Mouse (Mus musculus): ENCODE results near the gene Sem1.
"Not testable (repeated sequence)": the region's sequence is repeated elsewhere in the genome, so short reads cannot be mapped to it uniquely, and the experiment has no call there.

Gene Sem1

GRCm38 (mm10) chr6:6578304-6579149 lies at the start of gene Sem1:
Gene Sem1, minus strand, starts transcription at chr6:6578663.
- peak; percentile 80 for DNase-seq (ENCODE audit: low spot score)

- no peak for DNase-seq (ENCODE audit: low spot score)
These were observed 44.6 kb upstream of the Sem1 start for GRCm38 (mm10) chr6:6622846-6623749.

- DNase-seq (ENCODE audit: low spot score): no peak
These were observed 25.4 kb upstream of the Sem1 start for GRCm38 (mm10) chr6:6603561-6604544.

- no peak for DNase-seq (ENCODE audit: low spot score)
These were observed 7.8 kb upstream of the Sem1 start for GRCm38 (mm10) chr6:6586313-6586712.

GRCm38 (mm10) chr6:6581849-6582248 lies 3.4 kb upstream of the Sem1 start:
- DNase-seq (ENCODE audit: low spot score): no peak

- no peak for DNase-seq (ENCODE audit: low spot score)
These were observed 650 bp downstream of the Sem1 start for GRCm38 (mm10) chr6:6577741-6578284.

GRCm38 (mm10) chr6:6577291-6577690 lies 1.2 kb downstream of the Sem1 start:
- DNase-seq (ENCODE audit: low spot score): no peak

GRCm38 (mm10) chr6:6575796-6576195 lies 2.7 kb downstream of the Sem1 start:
- no peak for DNase-seq (ENCODE audit: low spot score)

GRCm38 (mm10) chr6:6568436-6568835 lies 10.0 kb downstream of the Sem1 start:
- DNase-seq (ENCODE audit: low spot score): no peak

GRCm38 (mm10) chr6:6563691-6564090 lies 14.8 kb downstream of the Sem1 start:
- DNase-seq (ENCODE audit: low spot score): no peak

GRCm38 (mm10) chr6:6562716-6563115 lies 15.7 kb downstream of the Sem1 start:
- no peak for DNase-seq (ENCODE audit: low spot score)

- no peak for DNase-seq (ENCODE audit: low spot score)
These were observed 20.8 kb downstream of the Sem1 start for GRCm38 (mm10) chr6:6557647-6558046.

- DNase-seq (ENCODE audit: low spot score): no peak
These were observed 26.5 kb downstream of the Sem1 start for GRCm38 (mm10) chr6:6552006-6552405.

- DNase-seq (ENCODE audit: low spot score): no peak
These were observed 30.5 kb downstream of the Sem1 start for GRCm38 (mm10) chr6:6547997-6548396.

GRCm38 (mm10) chr6:6544255-6544645 lies 34.2 kb downstream of the Sem1 start:
- no peak for DNase-seq (ENCODE audit: low spot score)

- no peak for DNase-seq (ENCODE audit: low spot score)
These were observed 34.7 kb downstream of the Sem1 start for GRCm38 (mm10) chr6:6543606-6544254.

GRCm38 (mm10) chr6:6542133-6542532 lies 36.3 kb downstream of the Sem1 start:
- no peak for DNase-seq (ENCODE audit: low spot score)

GRCm38 (mm10) chr6:6536781-6537466 lies 41.5 kb downstream of the Sem1 start:
- no peak for DNase-seq (ENCODE audit: low spot score)

- not testable (repeated sequence) for DNase-seq (ENCODE audit: low spot score)
These were observed 42.1 kb downstream of the Sem1 start for GRCm38 (mm10) chr6:6536359-6536758.
